Mouse (Mus musculus): ENCODE results near the gene Fam72a. TPM values are rescaled to one million over a fixed set of nuclear protein-coding genes. Genes with fewer than 3 reads are reported as not detected.

Fam72a gene
- 1 to 10 TPM; 1.3 TPM for total RNA-seq (2021)
- long read RNA-seq: 0 reads

DNA sequence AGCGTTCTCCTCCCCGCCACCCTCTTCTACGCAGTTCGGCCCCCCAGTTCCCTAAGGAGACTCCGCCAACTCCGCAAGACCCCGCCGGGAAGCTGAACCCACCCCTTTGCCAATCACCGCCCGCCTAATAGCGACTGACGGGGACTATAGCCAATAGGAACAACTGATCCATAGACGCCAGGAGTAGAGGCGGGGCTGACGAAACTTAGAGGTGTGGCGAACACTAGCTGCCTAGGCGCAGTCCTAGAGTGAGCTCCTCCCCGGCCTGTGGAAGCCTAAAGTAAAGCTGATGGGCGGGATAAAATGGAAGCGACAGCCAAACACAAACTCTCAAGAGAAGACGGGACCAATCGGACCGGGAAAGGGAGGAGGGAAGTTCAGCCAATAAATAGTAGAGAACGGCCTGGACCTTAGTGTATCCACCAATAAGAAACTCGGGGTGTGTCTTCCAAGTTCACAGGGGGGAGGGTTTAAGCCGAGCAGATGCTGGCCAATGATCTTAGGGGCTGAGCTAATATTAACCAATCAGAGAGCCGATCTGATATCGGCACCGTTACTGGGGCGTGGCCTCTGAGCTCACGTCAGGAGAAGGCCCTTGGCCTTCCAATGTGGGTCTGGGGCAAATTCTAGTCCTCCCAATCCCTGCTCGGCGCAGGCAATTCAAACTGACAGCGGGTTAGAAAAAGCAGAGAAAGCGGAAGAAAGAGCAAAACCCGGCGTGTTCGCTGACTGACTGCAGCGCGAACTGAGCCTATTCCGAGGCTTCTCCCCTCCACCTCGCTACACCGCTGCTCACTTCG is at the start of gene Fam72a, which contains the start of gene Srgap2:
TSS of gene Fam72a (plus strand) at position 623 of the 800 bp plus-strand sequence.
TSS of gene Srgap2 (minus strand) at position 72 of the 800 bp plus-strand sequence.
- peak; percentile 98 to 99 for DNase-seq (ENCODE audit: low spot score in 2 of 2)

DNA sequence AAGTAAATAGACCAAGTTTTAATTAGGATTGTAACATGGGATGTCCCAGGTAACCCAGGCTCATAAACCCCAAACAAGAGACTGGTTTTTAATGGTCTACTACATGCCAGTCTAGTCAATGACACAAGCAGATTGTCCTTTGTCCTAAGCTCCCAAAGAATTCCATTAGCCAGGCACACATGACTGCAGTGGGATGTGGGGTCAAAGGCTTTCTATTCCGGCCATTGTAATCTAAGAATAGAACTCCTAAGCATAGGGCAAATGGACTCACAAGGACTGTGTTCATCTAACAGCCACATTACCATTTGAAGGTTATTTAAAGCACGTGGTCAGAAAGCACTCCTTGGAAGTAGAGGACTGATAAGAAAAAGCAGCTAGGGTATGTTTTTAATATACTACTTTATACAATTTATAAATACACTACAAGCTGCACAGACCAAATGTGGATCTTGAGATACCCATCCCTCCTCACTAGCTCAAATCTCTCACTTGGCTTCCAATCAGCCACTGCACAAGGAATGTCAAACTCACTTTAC is 48.9 kb upstream of the Fam72a start:
- no peak for DNase-seq (ENCODE audit: low spot score in 2 of 2)

DNA sequence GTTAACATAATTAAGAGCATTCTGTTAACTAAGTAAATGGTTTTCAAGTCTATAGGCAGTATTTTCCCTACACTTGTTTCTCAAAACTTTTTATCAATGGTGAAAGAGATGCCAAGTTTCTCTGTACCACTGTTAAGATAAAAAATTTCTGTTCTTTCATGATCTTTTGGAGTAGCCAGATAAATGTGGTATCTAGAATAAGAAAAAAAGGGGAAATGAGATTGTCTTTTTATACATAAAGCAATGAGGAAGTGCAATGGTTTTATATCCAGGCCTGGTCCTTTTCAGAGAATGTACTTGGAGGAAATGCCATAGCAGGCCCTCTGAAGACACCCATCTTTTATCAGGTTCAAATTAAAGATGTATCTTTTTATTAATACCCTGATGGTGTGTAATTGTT is 46.3 kb upstream of the Fam72a start:
- DNase-seq (ENCODE audit: low spot score in 2 of 2): no peak

DNA sequence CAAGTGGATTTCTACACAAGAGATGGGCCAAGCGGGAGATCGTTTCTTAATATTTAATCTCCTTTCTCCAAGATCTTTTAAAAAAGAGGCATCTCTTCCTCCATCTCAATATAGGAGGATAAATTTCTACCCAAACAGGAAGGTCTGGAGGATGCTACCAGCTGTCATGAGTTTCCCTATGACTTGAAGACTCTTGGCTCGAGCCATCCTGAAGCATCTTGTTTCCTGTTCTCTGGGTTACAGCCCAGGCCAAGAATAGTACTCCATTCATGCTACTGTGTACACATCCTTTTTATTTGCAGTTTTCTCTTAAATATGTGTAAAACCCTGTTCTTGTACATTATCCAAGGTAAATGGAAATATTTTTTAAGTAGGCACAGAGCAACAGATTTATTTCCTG is 45.5 kb upstream of the Fam72a start:
- DNase-seq (ENCODE audit: low spot score in 2 of 2): peak in 1 of 2 experiments; percentile 34

DNA sequence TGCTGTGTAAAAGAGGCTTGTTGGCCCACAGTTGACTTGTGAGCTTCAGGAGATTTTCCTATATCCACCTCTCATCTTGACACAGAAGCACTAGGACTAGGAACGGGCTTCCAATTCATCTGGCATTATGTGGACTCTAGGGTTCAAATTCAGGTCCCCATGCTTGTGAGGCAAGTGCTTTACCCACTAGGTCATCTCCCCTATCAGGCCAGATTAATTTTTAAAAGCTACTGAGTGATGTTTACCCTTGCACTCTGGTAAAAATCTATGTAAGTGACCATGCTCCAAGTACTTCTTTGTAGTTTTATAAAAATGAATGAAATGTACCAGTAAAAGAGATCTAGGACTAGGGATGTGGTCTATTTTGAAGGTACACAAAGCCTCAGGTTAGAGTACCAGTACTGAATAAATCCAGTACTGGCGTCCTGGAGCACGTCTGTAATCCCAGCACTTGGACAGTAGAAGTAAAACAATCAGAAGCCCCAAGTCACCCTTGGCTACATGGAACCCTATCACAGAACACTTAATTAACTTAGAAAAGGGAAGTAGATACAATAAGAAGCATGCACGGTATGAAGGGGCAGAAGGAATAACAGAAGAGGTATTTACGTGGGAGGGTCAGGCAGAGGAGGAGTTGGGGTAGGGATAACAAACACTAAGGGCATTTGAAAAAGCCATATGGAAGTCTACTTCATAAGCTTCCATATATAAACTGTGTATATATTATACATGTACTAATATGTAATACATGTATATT is 41.4 kb upstream of the Fam72a start:
- no peak for DNase-seq (ENCODE audit: low spot score in 2 of 2)

DNA sequence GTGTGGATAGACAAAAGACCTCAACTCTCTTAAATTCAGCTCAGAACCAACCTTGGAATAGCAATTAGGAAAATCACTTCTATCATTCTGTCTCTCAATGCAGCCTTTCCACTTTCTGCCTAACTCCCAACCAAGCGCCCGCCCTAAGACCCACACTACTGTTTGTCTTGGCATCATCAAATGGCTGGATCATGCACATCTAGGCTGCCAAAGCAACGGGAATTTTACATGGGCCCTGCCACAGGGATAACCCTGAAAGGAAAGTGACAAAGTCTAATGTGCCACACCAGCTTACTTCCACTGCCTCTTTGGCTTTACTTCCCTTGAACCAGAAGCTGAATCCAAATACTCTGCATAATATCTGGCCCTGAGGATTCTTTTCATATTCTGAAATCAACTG is 38.4 kb upstream of the Fam72a start:
- DNase-seq (ENCODE audit: low spot score in 2 of 2): no peak

DNA sequence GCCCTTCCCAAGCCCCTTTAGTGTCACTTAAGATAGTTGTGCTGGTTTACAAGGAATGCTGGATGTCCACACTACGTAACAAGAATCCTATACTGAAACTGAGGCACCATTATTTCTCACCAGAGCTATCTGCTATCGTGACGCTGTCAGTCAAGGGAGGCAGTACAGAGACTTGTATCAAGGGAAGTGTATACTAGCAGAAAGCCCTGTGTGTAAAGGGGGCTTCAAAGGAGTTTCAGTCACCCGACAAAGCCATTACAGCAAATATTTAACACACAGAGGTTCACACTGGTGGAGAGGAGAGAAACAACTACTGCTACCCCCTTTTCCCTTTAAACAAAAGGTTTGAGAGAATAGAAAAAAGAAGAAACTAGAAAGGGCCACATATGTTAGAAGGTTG is 36.1 kb upstream of the Fam72a start:
- no peak for DNase-seq (ENCODE audit: low spot score in 2 of 2)

DNA sequence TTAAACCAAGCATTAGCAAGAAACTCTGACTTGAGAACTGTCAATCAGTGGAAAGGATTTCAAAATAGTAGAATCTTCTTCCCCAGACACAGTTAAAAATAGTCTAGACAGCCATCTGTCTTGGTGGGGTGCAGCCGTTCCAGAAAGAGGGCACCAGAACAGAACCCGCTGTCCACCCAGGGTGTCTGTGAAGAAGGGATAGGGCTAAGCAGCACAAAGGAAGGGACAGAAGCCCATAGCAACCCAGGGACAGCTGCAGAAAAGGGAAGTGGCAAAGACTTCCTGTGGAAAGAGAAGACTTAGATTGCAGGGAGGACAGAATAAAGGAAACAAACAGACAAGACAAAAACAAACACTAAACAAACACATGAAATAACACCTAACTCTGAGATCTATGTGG is 35.3 kb upstream of the Fam72a start:
- no peak for DNase-seq (ENCODE audit: low spot score in 2 of 2)

DNA sequence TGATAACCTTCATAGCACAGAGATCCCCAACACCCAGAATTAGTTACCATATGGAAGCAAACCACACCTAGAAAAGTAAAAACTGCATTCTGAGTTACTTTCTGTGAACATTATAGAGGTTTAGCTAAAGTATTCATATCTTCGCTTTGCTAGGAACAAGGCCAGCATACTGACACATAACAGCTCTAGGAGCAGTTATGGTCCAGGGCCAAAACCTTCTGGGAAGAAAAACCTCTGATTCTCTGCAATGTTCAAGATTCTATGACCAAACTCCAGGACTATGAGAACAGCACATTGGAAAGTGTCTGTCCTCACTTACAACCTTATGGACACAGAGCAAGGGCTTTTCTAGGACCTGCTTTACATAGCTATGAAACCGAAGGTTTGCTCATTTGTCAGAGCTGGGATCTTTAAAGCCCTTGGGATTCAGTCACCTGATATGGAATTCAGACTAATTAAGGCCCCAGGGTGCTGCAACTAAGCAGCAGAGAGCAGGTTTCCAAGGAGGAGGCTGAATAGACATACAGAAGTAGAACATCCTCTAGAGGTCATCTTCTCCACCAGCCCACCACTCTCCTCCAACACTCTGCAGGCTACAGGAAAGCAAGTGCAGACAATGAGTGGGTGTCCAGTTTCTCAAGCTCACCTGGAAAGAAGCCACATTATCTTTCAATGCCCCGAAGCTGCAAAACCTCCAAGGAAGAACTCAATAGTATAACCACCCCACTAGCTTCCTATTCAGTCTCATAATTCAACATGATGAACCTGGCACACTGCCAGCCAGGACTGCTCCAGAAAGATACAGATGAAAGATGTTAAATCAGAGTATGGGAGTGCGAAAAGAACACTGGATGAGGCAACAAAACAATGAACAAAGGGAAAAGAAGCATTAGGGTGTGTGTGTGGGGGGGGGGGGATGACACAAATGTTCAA is 33.5 kb upstream of the Fam72a start:
- no peak for DNase-seq (ENCODE audit: low spot score in 2 of 2)

DNA sequence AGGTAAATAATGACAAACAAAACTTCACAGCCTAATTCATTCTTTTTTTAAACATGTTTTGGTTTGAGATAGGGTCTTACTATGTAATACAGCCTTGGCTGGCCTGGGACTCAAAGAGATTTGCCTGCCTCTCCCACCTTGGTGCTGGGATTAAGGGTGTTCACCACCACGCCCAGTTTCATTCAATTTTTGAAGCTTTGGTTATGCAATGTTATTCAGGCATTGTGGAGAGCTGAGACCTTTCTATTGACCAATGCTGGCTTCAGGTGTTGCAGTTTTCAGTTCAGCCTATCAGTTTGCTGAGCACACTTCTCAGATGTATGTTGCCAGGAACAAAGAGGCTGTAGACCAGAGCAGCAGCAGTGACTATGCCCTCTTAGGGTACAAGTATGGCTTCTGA is 29.5 kb upstream of the Fam72a start:
- no peak for DNase-seq (ENCODE audit: low spot score in 2 of 2)

DNA sequence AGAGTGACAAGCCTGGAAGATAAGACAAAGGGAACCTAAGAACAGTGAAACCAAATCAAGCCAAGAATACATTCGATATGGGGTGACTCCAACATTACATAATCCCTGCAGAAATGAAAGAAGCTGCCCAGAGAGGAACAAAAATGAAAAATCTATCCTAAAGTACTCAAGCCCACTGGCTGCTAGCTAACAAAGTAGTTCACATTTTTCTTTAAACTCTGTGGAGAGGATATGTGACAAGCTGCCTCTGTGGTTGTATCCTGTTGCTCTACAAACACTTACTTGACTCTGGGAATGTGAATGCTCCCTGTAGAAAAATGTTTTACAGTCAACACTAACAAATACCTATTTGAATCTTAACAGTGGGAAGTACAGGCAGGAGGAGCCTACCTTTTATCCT is 26.0 kb upstream of the Fam72a start:
- DNase-seq (ENCODE audit: low spot score in 2 of 2): no peak

DNA sequence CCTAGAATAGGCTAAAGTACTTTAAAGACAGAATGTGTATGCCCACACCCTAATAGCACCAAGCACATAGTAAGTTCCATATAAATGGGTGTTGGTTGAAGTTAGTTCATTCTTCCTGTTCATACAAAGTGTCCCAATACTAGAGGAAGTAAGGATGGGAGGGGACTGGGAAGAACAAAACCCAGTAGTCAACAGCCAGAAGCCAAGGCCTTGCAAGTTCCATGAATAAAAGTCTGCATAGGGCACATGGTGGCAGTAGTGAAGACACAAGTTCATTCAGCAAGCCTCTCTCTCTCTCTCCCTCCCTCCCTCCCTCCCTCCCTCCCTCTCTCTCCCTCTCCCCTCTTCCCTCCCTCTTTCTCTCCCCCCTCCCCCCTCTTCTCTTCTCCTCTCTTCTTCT is 16.6 kb upstream of the Fam72a start:
- DNase-seq (ENCODE audit: low spot score in 2 of 2): no peak

DNA sequence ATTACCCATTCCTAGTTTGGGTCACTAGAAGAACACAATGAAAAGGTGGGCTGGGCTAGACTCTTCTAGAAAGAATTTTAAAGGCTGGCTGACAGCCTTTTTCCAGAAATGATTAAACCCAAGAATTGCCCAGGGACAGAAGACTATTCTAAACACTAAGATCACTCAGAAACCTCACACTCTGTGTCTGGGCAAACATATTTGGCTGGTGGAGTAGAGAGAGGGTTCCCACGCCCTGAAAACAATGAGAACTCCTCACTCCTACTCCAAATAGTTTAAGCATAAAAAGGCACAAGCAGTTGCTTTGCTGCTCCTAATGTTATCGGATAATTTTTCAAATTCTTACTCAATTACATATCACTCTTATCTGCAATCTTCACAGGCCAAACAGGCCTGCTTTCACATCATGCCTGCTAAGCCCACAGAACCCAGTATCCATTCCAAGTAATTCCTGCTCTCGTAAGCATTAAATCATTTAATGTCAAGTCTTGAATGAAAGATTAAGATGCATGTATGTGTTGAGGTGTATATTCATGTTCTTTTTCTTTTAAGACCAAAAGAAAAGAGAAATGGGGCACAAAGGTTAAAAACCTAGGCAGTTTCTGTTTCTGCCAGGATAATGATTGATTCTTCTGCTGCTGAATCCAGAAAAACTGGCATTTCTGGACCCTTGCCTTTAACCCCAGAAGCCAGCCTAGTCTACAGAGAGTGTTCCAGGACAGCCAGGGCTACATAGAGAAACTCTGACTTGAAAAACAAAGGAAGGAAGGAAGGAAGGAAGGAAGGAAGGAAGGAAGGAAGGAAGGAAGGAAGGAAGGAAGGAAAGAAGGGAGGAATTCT is 15.8 kb upstream of the Fam72a start:
- DNase-seq (ENCODE audit: low spot score in 2 of 2): no peak

DNA sequence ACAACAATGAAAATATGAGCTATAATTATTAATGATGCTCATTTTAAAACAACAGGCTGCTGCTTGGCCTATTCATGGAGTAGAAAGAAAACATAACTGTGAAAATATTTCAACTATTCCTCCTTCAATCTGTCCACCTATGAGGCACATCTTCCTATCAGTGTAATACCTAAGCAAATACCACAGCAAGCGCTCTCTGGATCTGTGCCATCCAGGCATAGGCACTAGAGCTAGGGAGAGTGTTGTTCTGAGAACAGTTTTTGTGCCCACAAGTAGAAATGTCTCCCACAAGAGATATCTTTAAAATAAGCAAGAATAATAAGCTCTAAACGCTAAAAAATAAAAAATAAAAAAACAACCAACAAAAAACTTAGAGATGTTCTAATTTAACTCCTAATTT is 14.6 kb upstream of the Fam72a start:
- no peak for DNase-seq (ENCODE audit: low spot score in 2 of 2)

DNA sequence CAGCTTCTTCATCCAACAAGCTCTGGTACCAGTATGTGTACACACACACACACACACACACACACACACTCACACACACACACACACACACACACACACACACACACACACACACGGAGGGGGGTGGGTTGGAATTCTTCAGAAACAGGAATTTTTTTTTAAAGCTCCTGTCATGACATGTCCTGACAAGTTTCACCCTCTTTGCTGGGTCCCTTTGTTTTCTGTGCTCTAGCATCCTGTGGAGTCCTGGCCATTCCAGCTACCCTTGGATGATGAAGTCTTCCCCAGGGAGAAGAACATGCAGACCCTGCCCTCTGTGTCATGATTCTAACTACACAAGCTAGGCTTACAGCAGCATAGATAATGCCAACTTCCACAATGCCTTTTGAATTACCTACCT is 13.5 kb upstream of the Fam72a start:
- DNase-seq (ENCODE audit: low spot score in 2 of 2): no peak

DNA sequence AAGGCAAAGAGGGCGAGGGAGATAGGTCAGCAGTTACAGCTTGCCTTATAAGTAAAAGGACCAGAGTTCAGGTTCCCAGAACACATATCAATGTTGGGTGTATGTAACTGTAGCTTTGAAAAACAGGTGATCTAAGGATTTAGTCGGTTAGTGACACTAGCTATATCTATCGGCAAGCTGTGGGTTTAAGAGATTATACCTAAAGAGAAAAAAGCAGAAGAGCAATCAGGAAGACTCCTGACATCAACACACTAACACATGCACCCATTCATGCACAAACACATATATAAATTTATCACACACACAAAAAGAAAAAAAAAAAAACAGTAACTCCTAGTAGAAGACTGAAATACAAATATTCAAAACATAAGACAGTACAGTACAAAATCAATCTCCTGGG is 11.1 kb upstream of the Fam72a start:
- DNase-seq (ENCODE audit: low spot score in 2 of 2): no peak

DNA sequence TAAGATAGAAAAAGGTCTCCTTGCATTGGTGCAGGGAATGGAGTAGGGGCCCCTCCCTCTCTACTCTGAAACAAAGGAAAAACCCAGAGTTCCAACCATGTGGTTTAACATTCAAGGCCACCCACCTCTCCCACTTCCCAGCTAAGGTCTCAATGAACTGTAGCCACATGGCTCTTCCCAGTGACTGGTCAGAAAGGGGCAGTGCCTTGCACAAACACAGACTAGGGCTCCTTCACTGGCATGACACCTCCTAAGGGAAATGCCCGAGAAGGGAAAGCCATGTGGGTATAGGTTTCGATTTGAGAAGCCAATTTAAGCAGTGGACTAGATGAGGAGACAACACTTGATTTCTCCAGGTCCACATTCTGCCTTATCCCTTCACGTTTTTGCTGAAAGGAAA is 3.9 kb upstream of the Fam72a start:
- DNase-seq (ENCODE audit: low spot score in 2 of 2): no peak

DNA sequence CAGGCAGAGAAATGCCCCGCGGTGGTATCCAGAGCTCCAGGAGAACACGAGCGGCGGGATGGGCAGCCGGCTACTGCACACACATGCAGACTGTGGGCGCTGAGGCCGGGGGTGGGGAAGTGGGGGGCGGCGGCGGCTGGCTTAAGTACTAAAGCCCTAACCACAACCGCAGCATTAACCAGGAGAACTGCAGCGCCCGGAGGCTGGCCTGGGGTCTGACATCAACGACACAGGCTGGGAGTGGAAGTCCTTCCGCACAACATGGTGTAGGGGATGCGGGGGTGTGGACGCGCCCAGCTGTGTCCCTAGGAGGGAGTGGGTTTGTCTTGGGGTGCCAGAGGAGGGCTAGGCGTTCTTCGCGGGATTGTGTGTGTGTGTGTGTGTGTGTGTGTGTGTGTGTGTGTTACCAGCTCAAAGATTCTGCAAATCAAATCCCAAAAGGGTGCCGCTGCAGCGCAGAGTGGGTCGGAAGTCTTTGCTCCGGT is 2.6 kb upstream of the Fam72a start:
- peak in 1 of 2 experiments; percentile 62 for DNase-seq (ENCODE audit: low spot score in 2 of 2)

DNA sequence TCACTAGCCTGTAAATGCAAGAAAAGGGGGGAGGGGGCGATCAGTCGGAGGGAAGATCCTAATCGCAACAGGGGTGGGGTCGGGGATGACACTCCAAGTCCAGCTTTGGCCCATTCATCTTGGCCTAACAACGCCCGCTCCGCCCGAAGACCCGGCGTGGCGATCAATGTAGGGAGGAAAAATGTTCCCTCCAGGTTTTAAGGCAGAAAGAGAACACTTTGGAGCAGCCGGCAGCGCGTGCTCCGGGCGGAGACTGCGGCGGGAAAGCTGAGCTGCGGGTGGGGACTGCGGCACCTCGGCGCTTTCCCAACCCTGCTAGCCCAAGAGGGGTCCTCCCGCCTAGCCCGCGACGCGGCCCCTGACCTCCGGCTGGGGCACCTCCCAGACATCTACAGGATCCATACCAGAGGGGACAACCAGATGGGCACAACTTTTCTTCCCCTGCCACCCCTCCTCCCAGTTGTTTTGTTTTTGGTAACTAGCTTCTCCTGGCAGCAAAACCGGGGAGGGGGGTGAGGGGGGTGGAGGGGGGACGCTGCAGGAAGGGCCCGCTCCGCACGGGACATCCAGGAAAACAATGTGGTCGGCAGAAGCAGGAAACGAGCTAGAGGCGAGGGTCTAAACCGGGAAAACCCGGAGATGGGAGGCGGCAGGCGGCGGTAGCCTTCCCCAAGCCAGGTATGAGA is 2.0 kb upstream of the Fam72a start:
- peak in 1 of 2 experiments; percentile 56 for DNase-seq (ENCODE audit: low spot score in 2 of 2)

All from layer of hippocampus, adult 18-20 months (tissue).